Mouse (Mus musculus) hindbrain, embryonic 10.5 days (tissue): ENCODE results near the gene Sez6l. TPM values are rescaled to one million over a fixed set of nuclear protein-coding genes. Genes with fewer than 3 reads are reported as not detected.

Experiments
- DNase-seq: peaks from one replicate; pipeline ENCODE4 v3.0.0-alpha.2; 2017; ENCODE audit warnings: low spot score
- H3K27ac ChIP-seq: fragments of 300-500 bp; sonication (generic); 2 replicates; pipeline ENCODE4 v1.5.1; 2016; ENCODE audit warnings: mild to moderate bottlenecking, moderate library complexity
- H3K27me3 ChIP-seq: fragments of 300-500 bp; sonication (generic); 2 replicates; pipeline ENCODE4 v1.6.1; 2016; ENCODE audit warnings: mild to moderate bottlenecking; ENCODE audit not compliant: poor library complexity, insufficient read depth, severe bottlenecking
- H3K36me3 ChIP-seq: fragments of 300-500 bp; sonication (generic); 2 replicates; pipeline ENCODE4 v1.6.1; 2016; ENCODE audit warnings: mild to moderate bottlenecking, moderate library complexity
- H3K4me1 ChIP-seq: fragments of 300-500 bp; sonication (generic); replicated peaks from 2 replicates; pipeline ENCODE4 v1.6.1; 2016; ENCODE audit warnings: mild to moderate bottlenecking
- H3K4me3 ChIP-seq: fragments of 300-500 bp; sonication (generic); 2 replicates; pipeline ENCODE4 v1.5.1; 2016; ENCODE audit warnings: mild to moderate bottlenecking, moderate library complexity
- H3K9me3 ChIP-seq: fragments of 300-500 bp; sonication (generic); 2 replicates; pipeline ENCODE4 v1.6.1; 2016; ENCODE audit warnings: mild to moderate bottlenecking, moderate library complexity
- WGBS: fragments of 180-500 bp; shearing (Covaris S2); methylation state at CpG from one replicate; pipeline ENCODE4 v1.1.7; 2016; 5-methylcytosine and 5-hydroxymethylcytosine counted together
- polyA plus RNA-seq: library from polyadenylated mRNA; unstranded; fragments of >200 nt; fragmentation: Nextera tagmentation; extraction: Ambion mirVana; gene quantifications from 2 replicates; pipeline ENCODE4 v1.2.1, GENCODE M21; 2016

Gene Sez6l
- polyA plus RNA-seq, 1 experiment from 2014 or later = 6.0 TPM

DNA sequence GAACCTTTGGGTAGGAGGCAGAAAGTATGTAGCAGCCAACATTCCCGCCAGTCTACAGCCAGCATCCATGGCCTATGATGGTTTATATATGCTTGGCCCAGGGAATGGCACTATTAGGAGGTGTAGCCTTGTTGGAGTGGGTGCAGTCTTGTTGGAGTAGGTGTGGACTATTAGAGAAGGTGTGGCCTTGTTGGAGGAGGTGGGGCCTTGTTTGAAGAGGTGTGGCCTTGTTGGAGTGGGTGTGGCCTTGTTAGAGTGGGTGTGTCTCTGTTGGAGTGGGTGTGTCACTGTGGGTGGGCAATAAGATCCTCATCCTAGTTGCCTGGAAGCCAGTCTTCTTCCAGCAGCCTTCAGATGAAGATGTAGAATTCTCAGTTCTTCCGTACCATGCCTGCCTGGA, 53.2 kb downstream of the Sez6l start:
- Histone ChIP-seq H3K36me3 (no peaks in the 10 kb centered on the region), H3K4me3 (no peak overlapping the region), H3K27me3 (peaks cover 31% of the 10 kb centered on the region), H3K27ac (no peak overlapping the region), H3K4me1 (peaks cover 82% of the 10 kb centered on the region), H3K9me3 (no peaks in the 10 kb centered on the region)
- WGBS = 92% methylated on average over 2 of the region's 2 CpGs
- DNase-seq = no peak

DNA sequence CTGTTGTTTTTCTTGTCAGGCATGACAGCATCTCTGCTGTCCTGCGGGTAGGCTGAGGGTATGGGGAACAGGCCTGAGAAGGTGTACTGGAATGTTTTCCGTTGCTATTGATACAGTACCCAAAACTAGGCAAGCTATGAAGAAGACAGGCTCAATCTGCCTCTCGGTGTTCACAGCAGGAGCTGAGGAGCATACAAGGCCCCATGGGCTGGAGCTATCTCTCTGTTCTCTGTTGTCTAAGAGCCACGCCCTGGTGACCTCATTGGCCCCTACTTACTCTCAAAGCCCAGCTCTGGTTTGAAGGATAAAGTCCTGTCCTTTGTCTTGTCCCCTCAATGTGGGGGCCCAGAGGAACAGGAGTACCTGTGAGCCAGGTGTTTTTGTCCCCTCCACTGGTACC, 53.7 kb downstream of the Sez6l start:
- Histone ChIP-seq H3K27ac (no peak overlapping the region), H3K4me1 (peaks cover 82% of the 10 kb centered on the region), H3K36me3 (no peaks in the 10 kb centered on the region), H3K27me3 (peaks cover 33% of the 10 kb centered on the region), H3K9me3 (no peaks in the 10 kb centered on the region), H3K4me3 (no peak overlapping the region)
- DNase-seq = no peak
- 79% methylated on average over 4 of the region's 4 CpGs for WGBS

DNA sequence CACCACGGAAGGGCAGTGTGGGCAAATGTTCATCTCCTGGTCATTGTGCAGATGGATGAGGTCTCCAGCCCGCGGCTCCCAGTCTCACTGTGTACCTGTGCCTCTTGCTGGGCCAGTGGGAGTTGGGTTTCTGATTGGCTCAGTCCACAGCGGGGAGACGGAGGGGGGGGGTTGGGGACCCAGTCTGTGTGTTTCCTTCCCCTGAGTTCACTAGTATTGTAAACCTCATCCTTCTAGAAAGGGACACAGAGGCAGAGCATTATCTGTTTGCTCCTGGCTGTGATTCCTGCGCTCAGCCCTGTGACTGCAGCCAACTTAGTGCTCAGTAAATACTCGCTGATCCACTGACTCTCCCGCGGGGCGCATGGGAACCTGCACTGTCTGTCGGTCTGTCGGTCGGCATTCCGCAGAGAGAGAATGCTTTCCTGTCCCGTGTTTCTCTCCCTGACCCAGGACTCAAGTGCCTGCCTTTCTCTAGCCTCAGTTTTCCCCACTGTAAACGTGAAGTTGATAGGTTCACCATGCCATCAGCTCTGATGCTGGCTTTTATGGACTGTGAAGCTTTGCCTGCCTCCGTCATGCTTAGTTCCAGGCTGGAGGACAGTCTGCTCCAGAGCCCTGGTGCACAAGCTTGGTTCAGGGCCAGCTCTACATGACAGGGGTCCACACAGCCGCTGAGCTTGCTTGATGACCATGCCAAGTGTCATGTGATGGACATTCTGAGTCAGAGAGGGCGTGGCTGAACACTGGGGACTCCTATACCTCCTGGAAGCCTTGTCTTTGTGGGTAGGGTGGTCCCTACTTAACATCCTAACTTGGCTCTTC, 55.1 kb downstream of the Sez6l start:
- Histone ChIP-seq H3K27me3 (peaks cover 33% of the 10 kb centered on the region), H3K27ac (peak overlapping the region; percentile 71), H3K9me3 (no peaks in the 10 kb centered on the region), H3K4me3 (peak overlapping the region; percentile 19), H3K4me1 (peaks cover 77% of the 10 kb centered on the region), H3K36me3 (no peaks in the 10 kb centered on the region)
- peak; percentile 18 for DNase-seq
- 14% methylated on average over 19 of the region's 19 CpGs for WGBS

DNA sequence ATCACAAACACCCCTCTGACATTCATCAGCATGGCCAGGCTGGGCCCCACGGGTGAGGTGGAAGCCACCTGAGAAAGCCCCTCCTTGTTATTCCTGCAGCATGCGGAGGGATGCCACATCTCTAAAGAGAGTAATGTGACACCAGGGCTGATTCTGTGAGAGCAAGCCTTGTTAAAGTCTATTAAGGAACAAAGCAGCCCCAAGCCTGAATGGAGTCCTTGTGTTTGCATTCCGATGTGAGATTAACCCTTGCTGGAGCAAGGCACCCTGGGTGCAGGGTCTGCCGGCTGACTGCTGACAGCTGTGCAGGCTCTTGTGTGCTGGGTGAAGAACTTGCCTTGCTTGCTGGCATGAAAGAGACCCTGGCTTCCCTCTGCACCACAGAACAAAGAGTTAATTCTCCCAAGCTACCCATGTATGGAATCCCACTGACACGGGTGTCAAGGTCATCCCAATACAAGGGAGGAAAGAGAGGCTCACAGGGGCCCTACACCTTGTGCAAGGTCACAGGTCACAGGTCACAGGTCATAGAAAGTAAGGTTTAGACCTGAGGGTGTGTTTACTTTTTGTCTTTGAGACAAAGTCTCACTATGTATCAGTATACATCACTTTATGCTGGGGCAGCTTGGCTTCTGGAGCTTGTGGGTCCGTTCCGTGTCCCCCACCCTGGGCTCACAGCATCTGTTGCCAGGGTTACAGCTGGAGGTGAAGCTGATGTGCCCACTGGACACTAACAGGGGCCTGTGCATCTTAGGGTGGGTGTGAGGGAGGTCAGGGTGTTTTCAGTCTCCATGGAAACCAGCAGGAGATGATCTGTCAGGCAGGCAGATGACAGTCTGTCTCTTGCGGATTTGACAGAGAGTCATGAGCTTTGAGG, 55.9 kb downstream of the Sez6l start:
- Histone ChIP-seq H3K9me3 (peaks cover 7% of the 10 kb centered on the region; the same call in 1 of the 2 replicates), H3K4me3 (peak overlapping the region; percentile 19), H3K27ac (peak overlapping the region; percentile 71), H3K4me1 (peaks cover 71% of the 10 kb centered on the region), H3K27me3 (peaks cover 33% of the 10 kb centered on the region), H3K36me3 (no peaks in the 10 kb centered on the region)
- 2% methylated on average over 8 of the region's 8 CpGs for WGBS
- peak; percentile 86 for DNase-seq

DNA sequence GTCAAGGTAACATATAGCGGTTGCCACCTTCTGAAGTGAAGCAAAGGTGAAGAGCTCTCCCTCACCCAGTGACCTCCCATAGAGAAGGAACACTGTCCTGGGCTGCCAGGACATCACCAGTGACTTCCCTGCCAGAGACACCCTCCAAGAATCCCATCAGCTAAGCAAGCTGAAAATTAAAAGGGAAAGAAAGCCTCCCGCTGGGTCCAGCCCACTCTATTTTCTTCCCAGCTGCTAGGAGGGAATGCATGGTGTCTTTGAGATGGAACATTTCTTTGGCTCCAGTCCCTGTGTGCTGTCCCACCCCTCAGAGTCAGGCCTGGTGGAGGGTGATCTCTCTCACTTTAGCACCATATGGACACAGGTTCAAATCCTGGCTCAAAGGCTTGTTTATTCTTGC, 58.2 kb downstream of the Sez6l start:
- peak overlapping the region; percentile 71 for H3K27ac ChIP-seq
- no peaks in the 10 kb centered on the region for H3K36me3 ChIP-seq
- H3K9me3 ChIP-seq = peaks cover 7% of the 10 kb centered on the region; the same call in 1 of the 2 replicates
- peaks cover 25% of the 10 kb centered on the region for H3K27me3 ChIP-seq
- 69% methylated on average over 2 of the region's 2 CpGs for WGBS
- H3K4me3 ChIP-seq = no peak overlapping the region
- DNase-seq = no peak
- peaks cover 70% of the 10 kb centered on the region for H3K4me1 ChIP-seq

DNA sequence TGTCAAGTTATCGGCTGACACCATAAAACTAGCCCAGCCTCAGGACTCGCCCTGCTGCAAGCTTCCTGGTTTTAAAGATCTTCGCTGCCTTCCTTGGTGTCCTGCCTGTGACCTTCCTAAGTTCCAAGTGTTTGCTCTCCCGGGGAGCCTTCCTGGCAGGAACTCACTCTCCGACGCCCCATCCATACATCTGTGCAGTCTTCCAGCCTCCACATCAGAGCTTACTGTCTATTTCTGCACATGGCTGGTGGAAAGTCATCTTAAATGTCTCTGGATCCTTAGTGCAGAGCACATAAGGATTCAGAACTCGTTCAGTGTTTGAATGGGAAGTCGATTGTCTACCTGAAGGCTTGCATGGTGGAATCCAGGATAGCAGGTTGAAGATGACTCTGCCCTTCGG, 59.5 kb downstream of the Sez6l start:
- Histone ChIP-seq H3K36me3 (no peaks in the 10 kb centered on the region), H3K4me1 (peaks cover 65% of the 10 kb centered on the region), H3K27me3 (peaks cover 20% of the 10 kb centered on the region), H3K9me3 (peaks cover 7% of the 10 kb centered on the region; the same call in 1 of the 2 replicates), H3K4me3 (no peak overlapping the region), H3K27ac (no peak overlapping the region)
- DNase-seq = no peak
- 90% methylated on average over 9 of the region's 9 CpGs for WGBS

DNA sequence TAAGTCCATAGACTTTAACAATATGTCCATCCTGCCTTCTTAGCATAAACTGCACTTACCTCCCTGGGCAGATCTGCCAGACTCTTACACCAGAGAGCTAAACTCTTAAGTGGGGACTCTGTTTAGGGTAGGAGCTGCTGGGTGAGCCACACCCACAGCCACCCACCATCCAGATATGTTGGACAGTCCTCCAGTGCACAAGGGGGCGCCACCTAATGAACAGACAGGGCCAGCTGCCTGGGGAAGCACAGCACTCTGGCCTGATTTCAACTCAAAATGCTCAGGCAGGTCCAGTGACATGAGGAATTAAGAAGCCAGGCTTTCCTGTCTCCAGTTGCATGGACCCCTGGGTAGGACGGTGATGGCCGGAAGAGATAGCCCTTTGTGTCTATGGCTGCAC, 60.5 kb downstream of the Sez6l start:
- no peak overlapping the region for H3K27ac ChIP-seq
- DNase-seq = no peak
- no peaks in the 10 kb centered on the region for H3K36me3 ChIP-seq
- H3K9me3 ChIP-seq = peaks cover 7% of the 10 kb centered on the region; the same call in 1 of the 2 replicates
- H3K4me3 ChIP-seq = no peak overlapping the region
- H3K27me3 ChIP-seq = peaks cover 16% of the 10 kb centered on the region
- 94% methylated on average over 3 of the region's 3 CpGs for WGBS
- peaks cover 56% of the 10 kb centered on the region for H3K4me1 ChIP-seq

DNA sequence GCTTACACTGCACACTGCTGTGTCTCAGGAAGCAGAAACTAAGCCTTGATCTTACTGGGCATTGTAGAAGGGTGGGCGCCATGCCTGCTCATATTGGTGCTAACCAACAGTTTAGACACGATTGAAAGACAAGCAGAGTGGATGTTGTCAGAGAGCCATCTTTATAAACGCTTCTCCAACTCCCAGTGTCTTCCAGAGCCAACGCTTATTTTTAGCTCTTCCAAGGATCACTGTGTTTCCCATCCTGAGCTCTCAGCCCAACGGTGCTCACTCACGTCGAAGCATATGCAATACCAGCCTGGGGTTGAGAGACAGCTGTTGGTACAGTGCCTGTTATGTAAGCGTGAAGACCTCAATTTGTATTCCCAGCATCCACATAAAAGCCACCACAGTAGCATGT, 66.6 kb downstream of the Sez6l start:
- WGBS = 90% methylated on average over 8 of the region's 8 CpGs
- DNase-seq = no peak

DNA sequence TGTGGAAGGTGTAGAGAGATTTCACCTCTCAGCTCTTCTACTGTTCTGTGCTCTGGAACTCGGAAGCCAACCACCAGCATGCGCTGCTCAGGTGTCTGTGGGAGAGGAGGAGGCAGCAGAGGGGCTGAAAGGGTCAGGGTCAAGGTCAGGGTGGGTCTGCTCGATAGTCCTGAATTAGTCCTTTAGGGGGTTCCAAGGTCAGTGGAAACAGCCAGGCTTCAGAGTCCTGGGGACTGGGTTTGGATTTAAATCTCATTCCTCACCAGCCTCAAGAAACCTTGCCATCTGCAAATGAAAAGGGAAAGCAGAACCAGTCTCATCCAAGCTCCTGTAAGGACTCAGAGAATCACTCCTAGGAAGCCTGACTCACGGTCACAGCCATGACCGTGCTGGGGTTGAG, 67.1 kb downstream of the Sez6l start:
- Histone ChIP-seq H3K36me3 (no peaks in the 10 kb centered on the region), H3K27ac (no peak overlapping the region), H3K9me3 (peaks cover 7% of the 10 kb centered on the region; the same call in 1 of the 2 replicates), H3K27me3 (peaks cover 8% of the 10 kb centered on the region), H3K4me1 (peaks cover 31% of the 10 kb centered on the region), H3K4me3 (no peak overlapping the region)
- WGBS = 78% methylated on average over 5 of the region's 5 CpGs
- no peak for DNase-seq

More for the DNA sequence above, 66.6 kb downstream of the Sez6l start:
- Histone ChIP-seq H3K27me3 (peaks cover 8% of the 10 kb centered on the region), H3K4me3 (no peak overlapping the region), H3K27ac (no peak overlapping the region), H3K36me3 (no peaks in the 10 kb centered on the region), H3K9me3 (peaks cover 7% of the 10 kb centered on the region; the same call in 1 of the 2 replicates), H3K4me1 (peaks cover 31% of the 10 kb centered on the region)

DNA sequence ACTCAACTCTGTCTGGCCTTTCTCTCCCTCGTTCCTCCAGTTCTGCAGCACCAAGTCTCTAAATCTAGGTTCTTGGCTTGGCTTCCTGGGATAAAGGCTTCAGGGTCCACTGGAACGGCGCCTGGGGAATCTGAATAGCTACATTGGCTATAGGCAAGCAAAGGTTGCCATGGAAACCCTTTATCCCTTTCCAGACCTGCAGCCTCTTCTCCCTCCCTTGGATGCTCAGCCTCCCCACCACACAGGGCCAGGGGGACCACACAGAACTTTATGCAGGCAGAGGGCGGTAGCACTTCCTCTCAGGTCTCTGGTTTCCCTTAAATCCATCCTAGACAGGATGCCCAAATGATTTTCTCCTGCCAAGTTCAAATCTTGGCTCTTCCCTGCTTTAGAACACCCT, 71.4 kb downstream of the Sez6l start:
- Histone ChIP-seq H3K36me3 (no peaks in the 10 kb centered on the region), H3K4me3 (no peak overlapping the region), H3K4me1 (peaks cover 33% of the 10 kb centered on the region), H3K27me3 (peaks cover 7% of the 10 kb centered on the region), H3K9me3 (peaks cover 7% of the 10 kb centered on the region; the same call in 1 of the 2 replicates), H3K27ac (0 out of 2 replicates have a peak overlapping the region, but pooled peaks have one; percentile 5)
- DNase-seq = no peak
- 39% methylated on average over 4 of the region's 4 CpGs for WGBS

DNA sequence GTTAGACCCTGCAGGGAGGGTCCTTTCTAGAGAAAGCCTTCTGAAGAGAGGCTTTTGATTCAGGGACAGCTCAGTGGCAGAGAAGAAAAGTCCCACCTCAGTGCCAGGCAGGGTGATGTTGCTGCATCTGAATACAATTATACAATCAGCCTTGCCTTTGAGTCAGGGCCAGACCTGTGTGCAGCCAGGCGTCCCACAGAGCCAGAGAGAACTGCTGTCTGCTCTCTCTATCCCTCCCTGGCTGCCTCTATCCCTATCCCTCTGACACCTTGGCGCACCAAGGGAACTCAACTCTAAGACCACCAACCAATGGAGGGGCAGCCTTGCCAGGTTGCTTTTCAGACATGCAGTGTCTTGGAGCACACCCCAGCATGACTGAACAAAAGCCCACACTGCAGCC, 75.6 kb downstream of the Sez6l start:
- Histone ChIP-seq H3K4me3 (no peak overlapping the region), H3K27ac (peak overlapping the region; percentile 50; the same call in 1 of the 2 replicates), H3K4me1 (peaks cover 45% of the 10 kb centered on the region), H3K36me3 (no peaks in the 10 kb centered on the region), H3K9me3 (peaks cover 7% of the 10 kb centered on the region; the same call in 1 of the 2 replicates), H3K27me3 (0 out of 2 replicates have a peak, but pooled peaks cover 8% of the 10 kb centered on the region)
- WGBS = 42% methylated on average over 2 of the region's 2 CpGs
- no peak for DNase-seq

DNA sequence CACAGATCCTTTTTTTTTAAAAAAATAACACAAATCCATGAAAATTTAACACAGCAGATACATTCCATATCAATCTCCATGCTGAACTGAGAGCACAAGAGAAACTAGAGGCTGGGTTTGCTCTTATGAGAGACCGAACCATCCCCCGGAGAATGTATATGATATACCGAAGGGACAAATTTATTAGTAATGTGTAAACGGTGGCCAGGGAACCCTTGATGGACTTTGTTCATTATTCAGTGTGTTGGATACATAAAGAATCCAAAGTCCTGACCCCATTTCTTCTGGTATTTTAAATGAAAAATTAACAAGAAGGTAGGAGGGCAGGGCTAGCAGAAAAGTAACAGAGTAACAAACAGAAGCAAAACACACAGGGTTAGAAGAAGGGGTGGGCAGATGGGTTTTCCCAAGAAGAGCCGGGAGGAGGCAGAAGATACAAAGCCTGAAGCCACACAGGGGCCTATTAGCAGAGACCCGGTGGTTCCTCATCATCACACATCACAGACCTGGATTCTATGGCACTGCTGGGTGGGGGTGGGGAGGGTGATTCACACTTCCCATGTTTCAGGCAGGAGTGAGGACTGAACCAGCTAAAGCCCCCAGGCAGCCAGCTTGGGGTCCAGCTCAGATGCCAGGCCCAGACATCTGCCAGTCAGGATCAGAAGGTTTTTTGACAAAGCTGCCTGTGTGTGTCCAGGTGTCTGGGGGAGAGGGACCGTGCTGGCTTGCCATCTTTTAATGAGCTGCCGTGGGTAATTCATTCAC, 76.9 kb downstream of the Sez6l start:
- Histone ChIP-seq H3K4me3 (no peak overlapping the region), H3K36me3 (no peaks in the 10 kb centered on the region), H3K4me1 (peaks cover 35% of the 10 kb centered on the region), H3K9me3 (no peaks in the 10 kb centered on the region), H3K27me3 (0 out of 2 replicates have a peak, but pooled peaks cover 8% of the 10 kb centered on the region), H3K27ac (peak overlapping the region; percentile 23; the same call in 1 of the 2 replicates)
- DNase-seq = no peak
- WGBS = 62% methylated on average over 8 of the region's 8 CpGs
